Mouse (Mus musculus) stomach, postnatal 0 days (tissue): ENCODE measurements around the gene Gm13694. TPM values are rescaled to one million over a fixed set of nuclear protein-coding genes. Genes with fewer than 3 reads are reported as not detected.
"Not testable (repeated sequence)": the region's sequence is repeated elsewhere in the genome, so short reads cannot be mapped to it uniquely, and the experiment has no call there.

Source experiments
- ATAC-seq: fragments of 200-750 bp; cut with Nextera tagmentation; 2 replicates; pipeline ENCODE4 v1.8.0; 2017; ENCODE audit not compliant: low FRiP score, low TSS enrichment
- DNase-seq: peaks from one replicate; pipeline ENCODE4 v3.0.0-alpha.2; 2016; ENCODE audit warnings: low spot score
- H3K27ac ChIP-seq: fragments of 300-500 bp; sonication (generic); replicated peaks from 2 replicates; pipeline ENCODE4 v1.5.1; 2014; ENCODE audit warnings: mild to moderate bottlenecking, control low read depth
- H3K27me3 ChIP-seq: fragments of 300-500 bp; sonication (generic); 2 replicates; pipeline ENCODE4 v1.6.1; 2014; ENCODE audit warnings: low read length; ENCODE audit not compliant: control insufficient read depth, insufficient read depth
- H3K36me3 ChIP-seq: fragments of 300-500 bp; sonication (generic); 2 replicates; pipeline ENCODE4 v1.6.1; 2014; ENCODE audit warnings: low read length, mixed read lengths; ENCODE audit not compliant: control insufficient read depth, insufficient read depth
- H3K4me1 ChIP-seq: fragments of 300-500 bp; sonication (generic); replicated peaks from 2 replicates; pipeline ENCODE4 v1.6.1; 2014; ENCODE audit warnings: antibody characterized with exemption; ENCODE audit not compliant: control insufficient read depth, insufficient read depth
- H3K4me2 ChIP-seq: fragments of 300-500 bp; sonication (generic); replicated peaks from 2 replicates; pipeline ENCODE4 v1.6.1; 2014; ENCODE audit warnings: low read depth, mild to moderate bottlenecking, control low read depth, moderate library complexity
- H3K4me3 ChIP-seq: fragments of 300-500 bp; sonication (generic); 2 replicates; pipeline ENCODE4 v1.5.1; 2014; ENCODE audit warnings: low read depth, low read length, control low read depth
- H3K9ac ChIP-seq: fragments of 300-500 bp; sonication (generic); 2 replicates; pipeline ENCODE4 v1.6.1; 2014; ENCODE audit warnings: mild to moderate bottlenecking, low read length, control low read depth, mixed read lengths
- H3K9me3 ChIP-seq: fragments of 300-500 bp; sonication (generic); 2 replicates; pipeline ENCODE4 v1.6.1; 2016; ENCODE audit warnings: low read length; ENCODE audit not compliant: control insufficient read depth
- CTCF ChIP-seq: IDR thresholded peaks from 2 replicates; pipeline ENCODE4 v1.5.1; 2016; ENCODE audit warnings: antibody characterized with exemption, low read depth, mild to moderate bottlenecking, moderate library complexity
- EP300 ChIP-seq: optimal IDR thresholded peaks from 2 replicates; pipeline ENCODE3; 2016; ENCODE audit warnings: antibody characterized with exemption
- WGBS: fragments of 180-500 bp; shearing (Covaris S2); extraction: QIAGEN DNeasy Blood & Tissue Kit; methylation state at CpG from one replicate; pipeline ENCODE4 v1.1.7; 2014; 5-methylcytosine and 5-hydroxymethylcytosine counted together
- polyA plus RNA-seq: library from polyadenylated mRNA; unstranded; fragments of >200 nt; fragmentation: Nextera tagmentation; extraction: Ambion mirVana; gene quantifications from 2 replicates; pipeline ENCODE4 v1.2.1, GENCODE M21; 2015

The Gm13694 gene
- polyA plus RNA-seq, 1 experiment from 2014 or later, result not detected

DNA sequence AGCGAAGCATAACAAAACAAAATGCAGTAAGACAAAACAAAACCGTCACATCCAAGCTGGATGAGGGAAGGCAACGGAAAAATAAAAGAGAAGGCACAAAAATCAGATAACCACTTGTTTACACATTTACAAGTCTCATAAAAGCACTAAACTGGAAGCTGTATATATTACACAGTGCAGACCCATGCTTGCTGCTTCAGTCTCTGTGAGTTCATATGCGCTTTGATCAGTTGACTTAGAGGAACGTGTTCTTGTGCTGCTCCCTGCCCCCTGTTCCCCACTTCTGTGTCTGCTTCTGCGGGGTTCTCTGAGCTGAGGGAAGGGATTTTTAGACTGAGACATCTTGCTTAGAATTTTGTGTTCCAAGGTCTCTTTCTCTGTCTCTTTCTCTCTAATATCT lies 35.8 kb downstream of the Gm13694 start:
- 60% methylated on average over 6 of the region's 6 CpGs for WGBS
- Histone ChIP-seq H3K9ac (no peak overlapping the region), H3K4me1 (no peaks in the 10 kb centered on the region), H3K36me3 (no peaks in the 10 kb centered on the region), H3K27ac (no peak overlapping the region), H3K4me3 (no peak overlapping the region), H3K4me2 (no peak overlapping the region), H3K27me3 (no peaks in the 10 kb centered on the region), H3K9me3 (no peaks in the 10 kb centered on the region)
- DNase-seq (no peak), ATAC-seq (no peak)
- TF ChIP-seq CTCF (no peak), EP300 (no peak)

GRCm38 (mm10) chr2:84016291-84016690 lies 37.6 kb downstream of the Gm13694 start:
- not testable (repeated sequence) for H3K4me3 ChIP-seq, H3K36me3 ChIP-seq, H3K9me3 ChIP-seq, H3K27ac ChIP-seq, H3K27me3 ChIP-seq, H3K4me1 ChIP-seq, ATAC-seq, DNase-seq, H3K4me2 ChIP-seq, H3K9ac ChIP-seq
- 80% methylated on average over 4 of the region's 5 CpGs for WGBS

DNA sequence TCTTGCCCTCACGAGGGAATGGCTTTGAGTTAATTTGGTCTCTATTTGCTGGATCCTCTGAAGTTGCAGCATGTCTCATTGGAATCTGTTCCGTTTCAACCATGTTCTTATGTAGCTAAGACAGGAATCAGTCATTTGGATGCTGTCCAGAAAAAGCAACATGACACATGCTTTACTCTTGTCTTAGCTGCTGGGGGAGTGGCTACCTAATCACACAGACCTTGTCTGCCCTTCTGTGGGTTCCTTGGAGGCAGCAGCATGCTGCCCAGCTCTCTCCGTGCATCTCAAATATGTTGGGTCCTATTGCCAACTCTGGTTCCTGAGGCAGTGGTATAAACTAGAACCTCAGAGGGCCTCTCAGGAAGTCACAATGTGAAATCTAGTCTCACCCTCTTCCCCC lies 39.6 kb downstream of the Gm13694 start:
- H3K27ac ChIP-seq, result no peak overlapping the region
- DNase-seq, result no peak
- H3K4me1 ChIP-seq, result no peaks in the 10 kb centered on the region
- H3K4me3 ChIP-seq, result no peak overlapping the region
- no peaks in the 10 kb centered on the region for H3K36me3 ChIP-seq
- TF ChIP-seq EP300, result no peak
- TF ChIP-seq CTCF, result no peak
- no peak for ATAC-seq
- no peaks in the 10 kb centered on the region for H3K27me3 ChIP-seq
- H3K9ac ChIP-seq, result no peak overlapping the region
- H3K4me2 ChIP-seq, result no peak overlapping the region
- no peaks in the 10 kb centered on the region for H3K9me3 ChIP-seq
- WGBS, result 35% methylated on average over 3 of the region's 3 CpGs

- no peak overlapping the region for H3K4me2 ChIP-seq
- no peak overlapping the region for H3K27ac ChIP-seq
- no peak overlapping the region for H3K4me3 ChIP-seq
- 70% methylated on average over 8 of the region's 8 CpGs for WGBS
- ATAC-seq, result no peak
- H3K4me1 ChIP-seq, result no peaks in the 10 kb centered on the region
- no peak for DNase-seq
- no peaks in the 10 kb centered on the region for H3K27me3 ChIP-seq
- TF ChIP-seq CTCF, result no peak
- no peak for TF ChIP-seq EP300
- H3K9ac ChIP-seq, result no peak overlapping the region
- no peaks in the 10 kb centered on the region for H3K36me3 ChIP-seq
- no peaks in the 10 kb centered on the region for H3K9me3 ChIP-seq
These were observed 41.0 kb downstream of the Gm13694 start for GRCm38 (mm10) chr2:84019519-84020305.

GRCm38 (mm10) chr2:84021930-84022329 lies 43.2 kb downstream of the Gm13694 start:
- TF ChIP-seq EP300 (no peak), CTCF (no peak)
- Histone ChIP-seq H3K4me1 (no peaks in the 10 kb centered on the region), H3K4me2 (no peak overlapping the region), H3K9me3 (no peaks in the 10 kb centered on the region), H3K36me3 (no peaks in the 10 kb centered on the region), H3K27ac (no peak overlapping the region), H3K27me3 (no peaks in the 10 kb centered on the region), H3K4me3 (no peak overlapping the region), H3K9ac (no peak overlapping the region)
- DNase-seq (no peak), ATAC-seq (no peak)
- 82% methylated on average over 2 of the region's 2 CpGs for WGBS

- peak; percentile 65; the same call in 1 of the 2 replicates for ATAC-seq
- 66% methylated on average over 2 of the region's 2 CpGs for WGBS
These were observed 44.2 kb downstream of the Gm13694 start for GRCm38 (mm10) chr2:84022905-84023304.

More at GRCm38 (mm10) chr2:84022905-84023304, 44.2 kb downstream of the Gm13694 start:
- H3K9me3 ChIP-seq, result no peaks in the 10 kb centered on the region
- TF ChIP-seq CTCF (no peak), EP300 (no peak)
- no peak for DNase-seq
- no peaks in the 10 kb centered on the region for H3K27me3 ChIP-seq
- H3K4me2 ChIP-seq, result no peak overlapping the region
- no peak overlapping the region for H3K9ac ChIP-seq
- no peaks in the 10 kb centered on the region for H3K36me3 ChIP-seq
- H3K4me3 ChIP-seq, result no peak overlapping the region
- H3K4me1 ChIP-seq, result no peaks in the 10 kb centered on the region
- H3K27ac ChIP-seq, result no peak overlapping the region
